Mouse (Mus musculus): ENCODE results near the gene Ip6k3. TPM values are rescaled to one million over a fixed set of nuclear protein-coding genes. Genes with fewer than 3 reads are reported as not detected.
A peak's percentile ranks its signal among the peaks of the same experiment; 100 is the strongest.

The Ip6k3 gene
- total and polyA plus RNA-seq, 3 experiments: 26.3 to 65.7 (median 53.9) TPM

GRCm38 (mm10) chr17:27178427-27179177, 11.0 kb upstream of the Ip6k3 start:
- Histone ChIP-seq H3K9ac (ENCODE audit: insufficient read depth, low read depth) (peak overlapping the region; percentile 78), H3K36me3 (replicated peaks in 1 of 2; ENCODE audit: control insufficient read depth in 1 of 2, insufficient read depth in 1 of 2, low read length in 1 of 2) (peaks cover 0 to 6% of the 10 kb centered on the region in 2 experiments), H3K9me3 (replicated peaks; ENCODE audit: low read length) (peaks cover 5% of the 10 kb centered on the region), H3K27me3 (replicated peaks) (no peaks in the 10 kb centered on the region), H3K4me2 (ENCODE audit: insufficient read depth, low read depth, poor library complexity, severe bottlenecking) (peak overlapping the region; percentile 53), H3K79me2 (replicated peaks; ENCODE audit: control insufficient read depth, extremely low read depth, insufficient read depth, poor library complexity, severe bottlenecking) (0 out of 2 replicates have a peak, but pooled peaks cover 3% of the 10 kb centered on the region), H3K4me3 (replicated peaks in 1 of 3; ENCODE audit: low read depth in 2 of 3, low read length in 2 of 3, poor library complexity in 1 of 3) (peak overlapping the region; percentile 59 to 70 (median 69)), H3K4me1 (ENCODE audit: control insufficient read depth in 1 of 2, insufficient read depth in 2 of 2) (peaks cover 48 to 60% of the 10 kb centered on the region in 2 experiments), H3K27ac (ENCODE audit: insufficient read depth, low read depth) (peak overlapping the region; percentile 98)
- no peak for DNase-seq (ENCODE audit: extremely low read depth)
- no peak for TF ChIP-seq ZNF384 (IDR thresholded peaks at IDR 0.05; ENCODE audit: low read depth, low read length)
- no peak for TF ChIP-seq UBTF (IDR thresholded peaks at IDR 0.05; ENCODE audit: low read depth, low read length)
- 0 out of 2 replicates have a peak, but pooled peaks have one; percentile 8 for TF ChIP-seq POLR2AphosphoS2 (IDR thresholded peaks at IDR 0.05; ENCODE audit: low read depth, low read length)
- no peak for TF ChIP-seq CHD1 (IDR thresholded peaks at IDR 0.05; ENCODE audit: low read depth, low read length)
- TF ChIP-seq NELFE (IDR thresholded peaks at IDR 0.05; ENCODE audit: low read depth, low read length): no peak
- peak; percentile 29; the same call in 1 of the 2 replicates for TF ChIP-seq HCFC1 (IDR thresholded peaks at IDR 0.05; ENCODE audit: low read depth, low read length)
- TF ChIP-seq USF1 (IDR thresholded peaks at IDR 0.05; ENCODE audit: low read depth, low read length): no peak
- TF ChIP-seq E2F4 (IDR thresholded peaks at IDR 0.05; ENCODE audit: insufficient replicate concordance, low read depth, low read length): no peak
- TF ChIP-seq ZKSCAN1 (IDR thresholded peaks at IDR 0.05; ENCODE audit: borderline replicate concordance, low read depth, low read length): no peak
- TF ChIP-seq USF2 (conservative IDR thresholded peaks at IDR 0.05; ENCODE audit: low read depth, low read length): no peak
- TF ChIP-seq MXI1 (IDR thresholded peaks at IDR 0.05; ENCODE audit: low read depth, low read length): no peak
- peak; percentile 40; the same call in 1 of the 2 replicates for TF ChIP-seq MEF2A (IDR thresholded peaks at IDR 0.05; ENCODE audit: borderline replicate concordance, low read depth, low read length)
- no peak for TF ChIP-seq NRF1 (IDR thresholded peaks at IDR 0.05; ENCODE audit: low read depth, low read length)
- TF ChIP-seq KAT2A (IDR thresholded peaks at IDR 0.05; ENCODE audit: insufficient replicate concordance, low read length): no peak
- TF ChIP-seq IRF4 (IDR thresholded peaks at IDR 0.05; ENCODE audit: low read depth, low read length): 0 out of 2 replicates have a peak, but pooled peaks have one; percentile 29
- no peak; the same call in 1 of the 2 replicates for TF ChIP-seq ZMIZ1 (IDR thresholded peaks at IDR 0.05; ENCODE audit: low read depth, low read length)
- no peak for TF ChIP-seq MAX (IDR thresholded peaks at IDR 0.05; ENCODE audit: low read length)
- TF ChIP-seq CHD2 (IDR thresholded peaks at IDR 0.05; ENCODE audit: low read length): no peak
- no peak for TF ChIP-seq SMC3 (IDR thresholded peaks at IDR 0.05; ENCODE audit: low read depth, low read length)
- TF ChIP-seq RCOR1 (conservative IDR thresholded peaks at IDR 0.05; ENCODE audit: low read depth, low read length): no peak
- no peak for TF ChIP-seq PAX5 (IDR thresholded peaks at IDR 0.05; ENCODE audit: low read length)
- no peak for TF ChIP-seq ELF1 (IDR thresholded peaks at IDR 0.05; ENCODE audit: low read depth, low read length)
- no peak for TF ChIP-seq POLR2A (IDR thresholded peaks at IDR 0.05; ENCODE audit: low read depth, low read length)
- no peak for TF ChIP-seq ETS1 (conservative IDR thresholded peaks at IDR 0.05; ENCODE audit: low read depth, low read length)
- no peak for TF ChIP-seq BHLHE40 (IDR thresholded peaks at IDR 0.05; ENCODE audit: low read depth, low read length)
- TF ChIP-seq MAFK (IDR thresholded peaks at IDR 0.05; ENCODE audit: insufficient replicate concordance, low read length): no peak
- no peak for TF ChIP-seq JUN (IDR thresholded peaks at IDR 0.05; ENCODE audit: insufficient read depth, low read depth, low read length)
- TF ChIP-seq TCF12 (IDR thresholded peaks at IDR 0.05; ENCODE audit: low read depth, low read length): no peak
- no peak for TF ChIP-seq MAZ (IDR thresholded peaks at IDR 0.05; ENCODE audit: low read depth, low read length)
- no peak for TF ChIP-seq GABPA (IDR thresholded peaks at IDR 0.05; ENCODE audit: insufficient replicate concordance, low read depth, low read length)
- TF ChIP-seq TBP (conservative IDR thresholded peaks at IDR 0.05; ENCODE audit: low read depth, low read length): no peak
- no peak for TF ChIP-seq CTCF (conservative IDR thresholded peaks at IDR 0.05 in 1 of 2, IDR thresholded peaks at IDR 0.05 in 1 of 2; ENCODE audit: low read depth in 2 of 2, low read length in 2 of 2)
- in situ Hi-C loops (cut with MboI; ENCODE audit: low pct_ligation_motif_present, low pct_unique_long_range_greater_than_20kb, low sequenced_read_pairs): no loop called here
- dilution Hi-C loops (cut with MboI; ENCODE audit: extremely low pct_ligation_motif_present, extremely low pct_unique_long_range_greater_than_20kb, low sequenced_read_pairs): no loop called here
